Mouse (Mus musculus) liver, embryonic 11.5 days (tissue): ENCODE results near the gene C1qtnf2. TPM values are rescaled to one million over a fixed set of nuclear protein-coding genes. Genes with fewer than 3 reads are reported as not detected.

Experiments used
- ATAC-seq: fragments of 200-750 bp; cut with Nextera tagmentation; replicated peaks from 2 replicates; pipeline ENCODE4 v1.8.0; 2017; ENCODE audit warnings: moderate number of reproducible peaks, mild to moderate bottlenecking, moderate TSS enrichment, moderate library complexity; ENCODE audit not compliant: low FRiP score
- DNase-seq: peaks from one replicate; pipeline ENCODE4 v3.0.0-alpha.2; 2017; ENCODE audit warnings: low spot score
- H3K27ac ChIP-seq: fragments of 300-500 bp; sonication (generic); 2 replicates; pipeline ENCODE4 v1.5.1; 2014; ENCODE audit warnings: mild to moderate bottlenecking, low read depth, low read length, control low read depth
- H3K27me3 ChIP-seq: fragments of 300-500 bp; sonication (generic); replicated peaks from 2 replicates; pipeline ENCODE4 v1.6.1; 2014; ENCODE audit warnings: low read length, mixed read lengths; ENCODE audit not compliant: control insufficient read depth, insufficient read depth
- H3K36me3 ChIP-seq: fragments of 300-500 bp; sonication (generic); 2 replicates; pipeline ENCODE4 v1.6.1; 2014; ENCODE audit warnings: mild to moderate bottlenecking, low read length, moderate library complexity, mixed read lengths; ENCODE audit not compliant: control insufficient read depth, insufficient read depth
- H3K4me1 ChIP-seq: fragments of 300-500 bp; sonication (generic); replicated peaks from 2 replicates; pipeline ENCODE4 v1.6.1; 2014; ENCODE audit warnings: low read length, mixed read lengths; ENCODE audit not compliant: control insufficient read depth, insufficient read depth
- H3K4me2 ChIP-seq: fragments of 300-500 bp; sonication (generic); 2 replicates; pipeline ENCODE4 v1.6.1; 2014; ENCODE audit warnings: mild to moderate bottlenecking, control low read depth, moderate library complexity
- H3K4me3 ChIP-seq: fragments of 300-500 bp; sonication (generic); 2 replicates; pipeline ENCODE4 v1.5.1; 2014; ENCODE audit warnings: low read depth, low read length, control low read depth
- H3K9ac ChIP-seq: fragments of 300-500 bp; sonication (generic); 2 replicates; pipeline ENCODE4 v1.6.1; 2014; ENCODE audit warnings: low read depth, low read length, control low read depth
- H3K9me3 ChIP-seq: fragments of 300-500 bp; sonication (generic); 2 replicates; pipeline ENCODE4 v1.6.1; 2016; ENCODE audit warnings: low read length, inconsistent platforms, mixed read lengths; ENCODE audit not compliant: control insufficient read depth
- WGBS: fragments of 180-500 bp; shearing (Covaris S2); extraction: QIAGEN DNeasy Blood & Tissue Kit; methylation state at CpG from one replicate; pipeline ENCODE4 v1.1.7; 2014; 5-methylcytosine and 5-hydroxymethylcytosine counted together
- polyA plus RNA-seq: library from polyadenylated mRNA; unstranded; fragments of >200 nt; fragmentation: Nextera tagmentation; extraction: Ambion mirVana; gene quantifications from 2 replicates; pipeline ENCODE4 v1.2.1, GENCODE M21; 2014

Gene C1qtnf2
- 0.82 and 1.8 TPM in 2 replicates for polyA plus RNA-seq

DNA sequence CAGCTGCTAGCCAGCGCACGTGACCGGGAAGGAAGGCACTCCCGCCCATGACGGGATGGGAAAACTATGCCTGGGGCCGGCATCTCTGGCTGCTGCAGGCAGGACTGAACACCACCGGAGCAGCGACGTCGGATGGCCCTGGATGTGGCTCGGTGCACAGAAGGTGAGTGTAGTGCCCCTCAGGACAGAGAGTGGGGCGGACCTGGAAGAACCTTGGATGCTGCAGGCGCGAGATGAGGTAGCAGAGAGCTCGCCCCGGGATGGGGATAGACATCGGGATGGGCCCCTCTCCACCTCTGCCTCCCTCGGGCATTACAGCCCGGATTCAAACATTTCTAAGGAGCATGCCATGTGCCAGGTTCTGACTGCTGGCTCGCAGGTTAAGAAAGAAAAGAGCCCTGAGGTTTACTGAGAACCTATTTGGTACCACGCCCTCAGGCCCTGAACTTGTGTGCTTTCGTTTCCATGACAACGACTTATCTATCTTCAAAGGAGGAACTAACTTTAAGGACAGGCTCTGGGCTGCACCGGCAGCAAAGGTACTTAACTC lies at the start of gene C1qtnf2:
Gene C1qtnf2, plus strand, starts transcription at position 52 of the 550 bp plus-strand sequence.
- no peak for DNase-seq
- Histone ChIP-seq H3K4me3 (peak within 1 kb of the TSS; percentile 28), H3K27me3 (peaks cover 6% of the 10 kb centered on the region; the same call in 1 of the 2 replicates), H3K4me2 (peak within 1 kb of the TSS; percentile 63), H3K27ac (no peak within 1 kb of the TSS), H3K9me3 (no peaks in the 10 kb centered on the region), H3K4me1 (peaks cover 9% of the 10 kb centered on the region; the same call in 1 of the 2 replicates), H3K36me3 (no peaks in the 10 kb centered on the region), H3K9ac (no peak within 1 kb of the TSS)
- ATAC-seq: peak; percentile 39
- 5% methylated on average over 24 of the region's 24 CpGs for whole genome bisulfite sequencing

DNA sequence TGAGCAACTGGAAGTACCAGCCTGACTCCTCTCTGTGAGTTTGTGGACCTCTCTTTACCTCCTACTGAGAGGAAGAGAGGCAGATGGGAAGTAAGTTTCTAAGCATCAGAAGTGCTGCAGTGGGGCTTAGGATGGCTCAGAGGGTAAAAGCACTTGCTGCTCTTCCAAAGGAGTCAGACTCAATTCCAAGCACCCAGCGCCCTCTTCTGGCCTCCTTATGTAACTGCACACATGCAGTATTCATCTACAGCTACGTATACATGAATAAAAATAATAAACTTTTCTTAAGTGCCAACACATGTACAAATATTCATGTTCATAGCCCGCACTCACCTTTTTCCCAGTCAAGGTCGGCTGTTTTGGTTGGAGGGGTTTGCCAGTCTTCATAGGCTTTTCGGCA lies 49.7 kb upstream of the C1qtnf2 start:
- H3K9me3 ChIP-seq: no peaks in the 10 kb centered on the region
- no peak for DNase-seq
- no peak overlapping the region for H3K27ac ChIP-seq
- peaks cover 4% of the 10 kb centered on the region; the same call in 1 of the 2 replicates for H3K4me1 ChIP-seq
- no peak overlapping the region for H3K9ac ChIP-seq
- peaks cover 7% of the 10 kb centered on the region for H3K36me3 ChIP-seq
- no peaks in the 10 kb centered on the region for H3K27me3 ChIP-seq
- no peak for ATAC-seq
- WGBS: 77% methylated on average over 5 of the region's 5 CpGs
- no peak overlapping the region for H3K4me3 ChIP-seq
- H3K4me2 ChIP-seq: no peak overlapping the region

DNA sequence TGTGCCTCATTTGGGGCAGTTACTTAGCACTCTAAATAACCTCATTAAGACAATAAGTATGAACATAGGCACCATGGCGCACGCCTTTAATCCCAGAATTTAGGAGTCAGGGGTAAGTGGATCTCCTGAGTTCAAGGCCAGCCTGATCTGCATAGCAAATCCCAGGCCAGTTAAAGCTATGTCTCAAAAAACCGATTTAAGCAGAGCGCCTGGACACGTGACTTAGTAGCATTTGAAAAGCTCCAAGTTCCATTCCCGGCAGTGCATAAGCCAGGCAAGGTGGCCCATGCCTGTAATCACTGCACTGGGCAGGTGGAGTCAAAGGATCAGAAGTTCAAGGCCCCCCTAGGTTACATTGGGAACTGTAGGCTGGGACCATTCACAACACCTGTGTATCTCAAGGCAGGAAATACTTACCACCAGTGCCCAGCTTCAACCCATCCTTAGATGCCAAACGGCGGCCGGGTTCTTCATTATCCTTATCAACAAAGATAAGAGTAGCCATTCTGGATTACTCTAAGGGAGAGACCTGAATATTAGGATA lies 48.8 kb upstream of the C1qtnf2 start:
- H3K36me3 ChIP-seq: peaks cover 7% of the 10 kb centered on the region
- peak overlapping the region; percentile 65 for H3K4me3 ChIP-seq
- no peaks in the 10 kb centered on the region for H3K27me3 ChIP-seq
- H3K27ac ChIP-seq: no peak overlapping the region
- H3K9ac ChIP-seq: peak overlapping the region; percentile 73; the same call in 1 of the 2 replicates
- peak overlapping the region; percentile 68 for H3K4me2 ChIP-seq
- no peak for DNase-seq
- 79% methylated on average over 9 of the region's 9 CpGs for WGBS
- H3K9me3 ChIP-seq: no peaks in the 10 kb centered on the region
- peaks cover 4% of the 10 kb centered on the region; the same call in 1 of the 2 replicates for H3K4me1 ChIP-seq
- ATAC-seq: peak; percentile 17; the same call in 1 of the 2 replicates

DNA sequence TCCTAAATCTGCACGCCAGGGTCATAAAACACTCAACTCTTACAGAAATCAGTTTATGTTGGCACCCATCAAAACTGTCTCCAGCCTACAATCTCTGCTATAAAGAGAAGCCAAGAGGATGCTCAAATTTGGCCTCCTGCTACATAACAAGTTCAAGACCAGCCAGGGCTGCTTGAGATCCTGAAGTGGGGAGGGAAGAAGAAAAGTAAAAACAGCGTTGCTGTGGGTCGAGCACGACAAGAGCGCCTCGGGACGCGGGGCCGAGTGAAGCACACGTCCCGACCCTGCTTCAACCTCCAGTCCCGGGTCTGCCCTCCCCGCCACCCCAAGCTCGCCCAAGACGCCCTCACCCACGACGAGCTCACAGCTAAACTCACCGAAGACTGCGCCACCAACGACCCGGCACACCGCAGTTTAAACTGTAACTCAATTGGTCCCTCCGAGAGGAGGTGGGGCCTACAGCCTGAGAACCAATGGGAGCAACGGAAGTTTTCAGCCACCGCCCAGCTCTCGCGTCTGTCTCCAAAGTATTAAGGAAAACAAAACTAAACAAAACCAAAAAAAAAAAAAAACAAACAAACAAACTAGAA lies 48.2 kb upstream of the C1qtnf2 start, which contains the start of gene Pttg1:
Gene Pttg1, minus strand, starts transcription at position 428 of the 590 bp plus-strand sequence.
- Histone ChIP-seq H3K4me2 (peak within 1 kb of the TSS; percentile 68), H3K27me3 (no peaks in the 10 kb centered on the region), H3K36me3 (peaks cover 7% of the 10 kb centered on the region), H3K4me3 (peak within 1 kb of the TSS; percentile 65), H3K27ac (peak within 1 kb of the TSS; percentile 73), H3K9ac (peak within 1 kb of the TSS; percentile 73), H3K9me3 (no peaks in the 10 kb centered on the region), H3K4me1 (peaks cover 4% of the 10 kb centered on the region; the same call in 1 of the 2 replicates)
- DNase-seq: peak; percentile 75
- peak; percentile 97 for ATAC-seq
- WGBS: 3% methylated on average over 27 of the region's 27 CpGs

DNA sequence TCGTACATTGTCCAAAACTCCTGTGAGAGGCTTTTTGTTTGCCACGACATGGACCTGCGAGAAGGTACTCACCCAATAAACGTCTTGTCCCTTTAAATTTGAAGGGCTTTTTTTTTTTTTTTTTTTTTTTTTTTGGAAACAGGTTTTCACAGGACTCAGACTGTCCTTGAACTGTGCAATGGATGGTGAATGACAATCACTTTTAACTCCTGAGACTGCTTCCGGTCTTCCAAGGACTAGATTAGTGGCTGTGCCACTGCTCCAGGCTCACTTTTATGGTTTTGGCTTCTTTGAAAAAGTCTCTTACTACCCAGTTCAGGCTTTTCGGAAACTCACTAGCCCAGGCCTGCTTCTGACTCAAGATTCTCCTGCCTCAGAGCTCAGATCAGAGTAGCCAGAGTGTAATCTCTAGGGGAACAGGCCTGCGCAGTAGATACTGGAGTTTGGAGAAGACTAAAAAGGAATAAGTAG lies 47.6 kb upstream of the C1qtnf2 start:
- Histone ChIP-seq H3K4me1 (peaks cover 4% of the 10 kb centered on the region; the same call in 1 of the 2 replicates), H3K4me2 (peak overlapping the region; percentile 68)

DNA sequence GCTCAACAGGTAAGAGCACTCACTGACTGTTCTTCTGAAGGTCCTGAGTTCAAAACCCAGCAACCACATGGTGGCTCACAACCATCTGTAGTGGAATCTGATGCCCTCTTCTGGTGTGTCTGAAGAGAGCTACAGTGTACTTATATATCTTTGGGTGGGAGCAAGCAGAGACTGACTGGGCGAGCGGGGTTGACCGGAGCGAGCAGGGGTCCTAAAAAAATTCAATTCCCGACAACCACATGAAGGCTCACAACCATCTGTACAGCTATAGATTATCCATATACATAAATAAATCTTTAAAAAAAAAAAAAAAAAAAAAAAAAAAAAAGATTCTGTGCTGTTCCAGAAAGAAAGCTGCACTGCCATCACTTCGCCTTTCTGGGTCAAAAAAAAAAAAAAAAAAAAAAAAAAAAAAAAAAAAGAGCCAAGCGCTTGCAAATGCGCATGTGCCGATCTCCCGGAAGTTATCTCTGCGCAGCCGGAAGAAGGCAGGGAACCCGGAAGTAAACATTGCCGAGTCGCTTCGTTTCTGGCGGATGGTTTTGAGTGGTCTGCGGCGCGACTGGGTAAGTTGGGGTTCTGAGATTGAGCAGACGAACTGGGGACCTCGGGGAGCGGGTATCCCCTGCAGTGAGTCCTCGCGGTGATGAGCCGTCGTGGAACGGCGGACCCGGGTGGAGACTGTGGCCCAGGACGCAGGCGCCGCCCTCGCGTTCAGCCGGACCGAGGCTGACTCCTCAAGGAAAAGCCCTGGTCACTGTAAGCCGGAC lies 40.6 kb upstream of the C1qtnf2 start, which contains the start of gene Slu7:
Gene Slu7, plus strand, starts transcription at position 491 of the 770 bp plus-strand sequence.
- ATAC-seq (peak; percentile 81), DNase-seq (peak; percentile 77)
- Histone ChIP-seq H3K4me1 (peaks cover 7% of the 10 kb centered on the region), H3K9me3 (no peaks in the 10 kb centered on the region), H3K36me3 (no peaks in the 10 kb centered on the region; the same call in 1 of the 2 replicates), H3K4me3 (peak within 1 kb of the TSS; percentile 82), H3K27ac (peak within 1 kb of the TSS; percentile 33; the same call in 1 of the 2 replicates), H3K9ac (peak within 1 kb of the TSS; percentile 77), H3K27me3 (no peaks in the 10 kb centered on the region), H3K4me2 (peak within 1 kb of the TSS; percentile 72)
- WGBS: 8% methylated on average over 38 of the region's 38 CpGs

More for the DNA sequence above, 47.6 kb upstream of the C1qtnf2 start:
- Histone ChIP-seq H3K27me3 (no peaks in the 10 kb centered on the region), H3K4me3 (peak overlapping the region; percentile 65), H3K27ac (peak overlapping the region; percentile 73), H3K36me3 (peaks cover 7% of the 10 kb centered on the region), H3K9me3 (no peaks in the 10 kb centered on the region), H3K9ac (peak overlapping the region; percentile 73)
- 17% methylated on average over 7 of the region's 7 CpGs for WGBS
- ATAC-seq (peak; percentile 69), DNase-seq (no peak)

DNA sequence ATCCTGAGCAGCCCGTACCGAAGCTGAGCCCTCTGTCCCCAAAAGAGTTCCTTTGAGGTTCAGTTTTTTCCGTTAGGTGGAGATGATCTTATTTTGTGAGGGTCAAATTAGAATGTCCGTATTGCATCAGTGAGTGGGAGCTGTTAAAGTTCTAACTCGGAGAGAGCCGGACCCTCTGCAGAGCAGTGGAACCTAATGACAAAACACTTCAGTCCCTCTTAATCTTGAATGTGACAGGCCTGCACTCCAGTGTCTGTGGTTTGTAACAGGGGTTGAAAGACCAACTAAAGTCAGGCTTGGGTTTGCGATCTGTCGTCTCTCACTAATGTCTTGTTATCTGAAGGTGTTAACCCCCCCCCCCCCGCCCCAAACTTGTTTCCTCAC lies 40.1 kb upstream of the C1qtnf2 start:
- Histone ChIP-seq H3K4me3 (peak overlapping the region; percentile 82), H3K4me1 (peaks cover 7% of the 10 kb centered on the region), H3K4me2 (peak overlapping the region; percentile 72), H3K27ac (peak overlapping the region; percentile 33; the same call in 1 of the 2 replicates), H3K27me3 (no peaks in the 10 kb centered on the region), H3K36me3 (peaks cover 5% of the 10 kb centered on the region), H3K9me3 (no peaks in the 10 kb centered on the region), H3K9ac (peak overlapping the region; percentile 77)
- no peak for DNase-seq
- WGBS: 1% methylated on average over 9 of the region's 9 CpGs
- peak; percentile 51 for ATAC-seq

DNA sequence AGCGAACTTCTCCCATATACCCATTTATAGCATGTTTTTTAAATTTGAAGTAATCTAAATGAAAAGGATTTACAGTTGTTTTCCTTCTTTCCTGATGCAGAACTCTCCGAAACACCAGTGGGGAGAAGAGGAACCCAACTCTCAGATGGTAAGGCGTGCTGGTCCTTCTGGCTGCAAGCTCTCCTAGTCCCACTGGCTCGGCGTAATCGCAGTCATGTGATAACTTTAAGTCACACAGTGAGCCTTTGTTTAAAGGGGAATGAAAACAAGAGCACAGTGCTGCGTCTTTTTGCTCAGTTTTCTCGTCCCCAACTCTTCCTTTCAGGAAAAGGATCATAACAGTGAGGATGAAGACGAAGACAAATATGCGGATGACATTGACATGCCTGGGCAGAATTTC lies 33.0 kb upstream of the C1qtnf2 start:
- no peaks in the 10 kb centered on the region for H3K9me3 ChIP-seq
- H3K27ac ChIP-seq: no peak overlapping the region
- 92% methylated on average over 10 of the region's 10 CpGs for WGBS
- no peak overlapping the region for H3K4me3 ChIP-seq
- H3K4me2 ChIP-seq: no peak overlapping the region
- H3K4me1 ChIP-seq: no peaks in the 10 kb centered on the region
- no peak for DNase-seq
- H3K9ac ChIP-seq: no peak overlapping the region
- no peaks in the 10 kb centered on the region for H3K27me3 ChIP-seq
- H3K36me3 ChIP-seq: peaks cover 46% of the 10 kb centered on the region
- ATAC-seq: no peak
